Mouse (Mus musculus) limb, embryonic 15.5 days (tissue): ENCODE results near the gene Tmem115. TPM values are rescaled to one million over a fixed set of nuclear protein-coding genes. Genes with fewer than 3 reads are reported as not detected.

Experiments used
- ATAC-seq: fragments of 200-750 bp; cut with Nextera tagmentation; 2 replicates; pipeline ENCODE4 v1.8.0; 2017; ENCODE audit warnings: low read depth, moderate TSS enrichment; ENCODE audit not compliant: insufficient number of reproducible peaks, low FRiP score, low TSS enrichment
- H3K27ac ChIP-seq: fragments of 300-500 bp; sonication (generic); 2 replicates; pipeline ENCODE4 v1.5.1; 2015; ENCODE audit warnings: moderate library complexity, mild to moderate bottlenecking, inconsistent platforms
- H3K27me3 ChIP-seq: fragments of 300-500 bp; sonication (generic); 2 replicates; pipeline ENCODE4 v1.6.1; 2015; ENCODE audit warnings: inconsistent platforms
- H3K36me3 ChIP-seq: fragments of 300-500 bp; sonication (generic); 2 replicates; pipeline ENCODE4 v1.6.1; 2015; ENCODE audit warnings: inconsistent platforms
- H3K4me1 ChIP-seq: fragments of 300-500 bp; sonication (generic); 2 replicates; pipeline ENCODE4 v1.6.1; 2015; ENCODE audit warnings: inconsistent platforms
- H3K4me2 ChIP-seq: fragments of 300-500 bp; sonication (generic); 2 replicates; pipeline ENCODE4 v1.6.1; 2015; ENCODE audit warnings: mild to moderate bottlenecking, inconsistent platforms
- H3K4me3 ChIP-seq: fragments of 300-500 bp; sonication (generic); 2 replicates; pipeline ENCODE4 v1.5.1; 2015; ENCODE audit warnings: mild to moderate bottlenecking, inconsistent platforms
- H3K9ac ChIP-seq: fragments of 300-500 bp; sonication (generic); 2 replicates; pipeline ENCODE4 v1.6.1; 2015; ENCODE audit warnings: inconsistent platforms
- H3K9me3 ChIP-seq: fragments of 300-500 bp; sonication (generic); 2 replicates; pipeline ENCODE4 v1.6.1; 2016; ENCODE audit warnings: inconsistent platforms
- WGBS: fragments of 180-500 bp; shearing (Covaris S2); methylation state at CpG from one replicate; pipeline ENCODE4 v1.1.7; 2015; 5-methylcytosine and 5-hydroxymethylcytosine counted together
- polyA plus RNA-seq: library from polyadenylated mRNA; unstranded; fragments of >200 nt; fragmentation: Nextera tagmentation; extraction: Ambion mirVana; gene quantifications from 2 replicates; pipeline ENCODE4 v1.2.1, GENCODE M21; 2015

The Tmem115 gene
- polyA plus RNA-seq, 1 experiment from 2014 or later: 51.8 TPM

GRCm38 (mm10) chr9:107577871-107578270 lies 44.1 kb downstream of the Tmem115 start:
- Histone ChIP-seq H3K4me3 (no peak overlapping the region), H3K4me2 (0 out of 2 replicates have a peak overlapping the region, but pooled peaks have one; percentile 6), H3K9ac (no peak overlapping the region), H3K27me3 (no peaks in the 10 kb centered on the region), H3K27ac (no peak overlapping the region), H3K4me1 (peaks cover 55% of the 10 kb centered on the region), H3K9me3 (no peaks in the 10 kb centered on the region), H3K36me3 (peaks cover 23% of the 10 kb centered on the region)
- ATAC-seq: no peak
- 93% methylated on average over 10 of the region's 10 CpGs for WGBS

GRCm38 (mm10) chr9:107578587-107578986 lies 44.8 kb downstream of the Tmem115 start, which contains the start of gene Naa80:
Naa80 (plus strand) TSS chr9:107578887.
- H3K27me3 ChIP-seq: no peaks in the 10 kb centered on the region
- H3K36me3 ChIP-seq: peaks cover 22% of the 10 kb centered on the region
- H3K9me3 ChIP-seq: no peaks in the 10 kb centered on the region
- H3K4me1 ChIP-seq: peaks cover 55% of the 10 kb centered on the region
- no peak within 1 kb of the TSS for H3K4me3 ChIP-seq
- H3K27ac ChIP-seq: peak within 1 kb of the TSS; percentile 96
- WGBS: 78% methylated on average over 3 of the region's 3 CpGs
- H3K9ac ChIP-seq: no peak within 1 kb of the TSS
- ATAC-seq: no peak
- peak within 1 kb of the TSS; percentile 70; the same call in 1 of the 2 replicates for H3K4me2 ChIP-seq

GRCm38 (mm10) chr9:107579023-107579900 lies 45.5 kb downstream of the Tmem115 start:
- no peak overlapping the region for H3K9ac ChIP-seq
- no peaks in the 10 kb centered on the region for H3K27me3 ChIP-seq
- H3K27ac ChIP-seq: peak overlapping the region; percentile 96
- peak overlapping the region; percentile 70; the same call in 1 of the 2 replicates for H3K4me2 ChIP-seq
- no peak overlapping the region for H3K4me3 ChIP-seq
- peaks cover 19% of the 10 kb centered on the region for H3K36me3 ChIP-seq
- 91% methylated on average over 14 of the region's 14 CpGs for WGBS
- no peak for ATAC-seq
- H3K4me1 ChIP-seq: peaks cover 55% of the 10 kb centered on the region
- H3K9me3 ChIP-seq: no peaks in the 10 kb centered on the region

GRCm38 (mm10) chr9:107580501-107581317 lies 47.0 kb downstream of the Tmem115 start, which contains the start of gene Hyal3:
Hyal3 (plus strand) TSS chr9:107580818.
- peak; percentile 73 for ATAC-seq
- peaks cover 53% of the 10 kb centered on the region for H3K4me1 ChIP-seq

GRCm38 (mm10) chr9:107581584-107581983 lies 47.8 kb downstream of the Tmem115 start:
- Histone ChIP-seq H3K4me2 (peak overlapping the region; percentile 70), H3K27ac (peak overlapping the region; percentile 96), H3K4me1 (peaks cover 45% of the 10 kb centered on the region), H3K27me3 (no peaks in the 10 kb centered on the region), H3K4me3 (peak overlapping the region; percentile 60), H3K9me3 (no peaks in the 10 kb centered on the region), H3K36me3 (peaks cover 13% of the 10 kb centered on the region), H3K9ac (peak overlapping the region; percentile 47; the same call in 1 of the 2 replicates)
- WGBS: 64% methylated on average over 4 of the region's 4 CpGs
- no peak for ATAC-seq

More at GRCm38 (mm10) chr9:107580501-107581317, 47.0 kb downstream of the Tmem115 start, which contains the start of gene Hyal3:
- H3K4me2 ChIP-seq: peak within 1 kb of the TSS; percentile 70
- H3K27ac ChIP-seq: peak within 1 kb of the TSS; percentile 96
- peaks cover 13% of the 10 kb centered on the region for H3K36me3 ChIP-seq
- H3K9ac ChIP-seq: peak within 1 kb of the TSS; percentile 47
- H3K4me3 ChIP-seq: peak within 1 kb of the TSS; percentile 60
- H3K27me3 ChIP-seq: no peaks in the 10 kb centered on the region
- H3K9me3 ChIP-seq: no peaks in the 10 kb centered on the region
- WGBS: under 1% methylated on average over 32 of the region's 32 CpGs

GRCm38 (mm10) chr9:107582509-107583062 lies 48.8 kb downstream of the Tmem115 start:
- Histone ChIP-seq H3K27me3 (no peaks in the 10 kb centered on the region), H3K4me3 (no peak overlapping the region), H3K36me3 (peaks cover 13% of the 10 kb centered on the region), H3K9ac (no peak overlapping the region), H3K9me3 (no peaks in the 10 kb centered on the region), H3K27ac (no peak overlapping the region), H3K4me1 (peaks cover 38% of the 10 kb centered on the region), H3K4me2 (no peak overlapping the region)
- 89% methylated on average over 7 of the region's 7 CpGs for WGBS
- ATAC-seq: no peak

- 93% methylated on average over 14 of the region's 14 CpGs for WGBS
- Histone ChIP-seq H3K4me3 (no peak overlapping the region), H3K4me1 (peaks cover 38% of the 10 kb centered on the region), H3K9ac (no peak overlapping the region), H3K9me3 (no peaks in the 10 kb centered on the region), H3K27ac (no peak overlapping the region), H3K36me3 (peaks cover 13% of the 10 kb centered on the region), H3K27me3 (no peaks in the 10 kb centered on the region), H3K4me2 (no peak overlapping the region)
- ATAC-seq: no peak
Measured at GRCm38 (mm10) chr9:107583174-107583573, 49.4 kb downstream of the Tmem115 start.

- Histone ChIP-seq H3K4me3 (no peak overlapping the region), H3K27me3 (no peaks in the 10 kb centered on the region), H3K9ac (no peak overlapping the region), H3K27ac (no peak overlapping the region), H3K9me3 (no peaks in the 10 kb centered on the region), H3K4me2 (no peak overlapping the region), H3K36me3 (peaks cover 32% of the 10 kb centered on the region), H3K4me1 (peaks cover 27% of the 10 kb centered on the region)
- ATAC-seq: no peak
- WGBS: 90% methylated on average over 5 of the region's 5 CpGs
Measured at GRCm38 (mm10) chr9:107586504-107586903, 52.8 kb downstream of the Tmem115 start.

GRCm38 (mm10) chr9:107586974-107587832 lies 53.5 kb downstream of the Tmem115 start, which contains the start of gene Ifrd2:
Ifrd2 (plus strand) TSS chr9:107587642.
- Histone ChIP-seq H3K36me3 (peaks cover 39% of the 10 kb centered on the region), H3K4me3 (peak within 1 kb of the TSS; percentile 89), H3K4me2 (peak within 1 kb of the TSS; percentile 82), H3K9ac (peak within 1 kb of the TSS; percentile 57), H3K27me3 (no peaks in the 10 kb centered on the region), H3K27ac (peak within 1 kb of the TSS; percentile 57), H3K9me3 (no peaks in the 10 kb centered on the region), H3K4me1 (peaks cover 20% of the 10 kb centered on the region)
- ATAC-seq: peak; percentile 97
- 13% methylated on average over 46 of the region's 46 CpGs for WGBS

GRCm38 (mm10) chr9:107587833-107588639 lies 54.3 kb downstream of the Tmem115 start:
- Histone ChIP-seq H3K36me3 (peaks cover 42% of the 10 kb centered on the region), H3K27ac (peak overlapping the region; percentile 57), H3K27me3 (no peaks in the 10 kb centered on the region), H3K9me3 (no peaks in the 10 kb centered on the region), H3K4me3 (peak overlapping the region; percentile 89), H3K9ac (peak overlapping the region; percentile 57), H3K4me2 (peak overlapping the region; percentile 82), H3K4me1 (peaks cover 17% of the 10 kb centered on the region)
- no peak for ATAC-seq
- WGBS: 2% methylated on average over 33 of the region's 33 CpGs
